Mouse (Mus musculus): ENCODE measurements around the gene Borcs7.

DNA sequence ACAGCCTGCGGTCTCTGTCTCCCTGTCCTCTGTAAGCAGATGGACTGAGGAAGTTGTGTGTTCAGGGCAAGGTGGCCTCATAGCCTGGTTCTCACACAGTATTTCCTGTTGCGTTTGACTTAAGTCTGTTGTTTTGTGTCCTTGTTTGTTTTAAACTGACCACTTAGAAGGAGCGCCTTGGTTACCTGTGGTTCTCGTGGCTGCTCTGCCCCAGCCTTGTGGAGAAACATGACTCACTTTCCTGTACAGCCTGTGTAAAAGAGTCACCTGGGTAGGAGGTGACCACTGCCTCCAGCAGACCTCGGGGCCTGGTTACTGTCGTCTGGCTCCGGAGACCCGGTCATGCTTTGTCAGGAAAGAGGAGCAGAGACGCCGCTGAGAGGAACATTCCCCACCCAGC is 34.1 kb upstream of the Borcs7 start:
- no peak for TF ChIP-seq POLR2A (IDR thresholded peaks at IDR 0.05; ENCODE audit: control insufficient read depth, low read depth, low read length)
- TF ChIP-seq CTCF (IDR thresholded peaks at IDR 0.05; ENCODE audit: control insufficient read depth, insufficient read depth, insufficient replicate concordance, low read depth, low read length) = no peak
